In the genomic region with DNA sequence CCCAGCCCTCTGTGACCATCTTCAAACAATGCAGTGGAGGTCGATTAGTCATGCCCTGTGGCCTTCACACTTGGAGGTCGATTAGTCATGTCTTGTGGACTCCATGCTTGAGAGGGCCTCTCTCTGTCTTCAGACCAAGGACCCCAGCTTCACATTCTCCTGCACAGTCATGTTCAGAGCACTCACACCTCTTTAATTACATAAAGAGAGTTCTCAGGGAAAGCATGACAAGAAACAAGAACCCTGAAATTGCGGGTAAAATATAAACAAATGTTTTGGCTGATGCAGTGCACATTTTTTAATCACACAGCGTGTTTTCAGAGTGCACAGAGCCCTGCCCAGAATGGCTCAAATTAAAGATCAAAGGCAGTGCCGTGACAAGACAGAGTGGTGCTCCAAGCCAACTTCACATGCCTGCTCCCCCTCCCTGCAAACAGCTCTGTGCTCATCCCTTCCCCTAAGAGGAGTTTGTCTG, we compare ENCODE assay signal across 8 mouse cellular contexts.
DNase-seq lines count a peak whose midpoint lies in the region; ATAC-seq and TF ChIP-seq lines count a peak whose summit lies in the region.

No protein-coding gene starts in this region.

- no peak overlapping the region for H3K4me3 ChIP-seq in liver, adult 2 months (ENCODE audit: insufficient read depth, low read depth, low read length)
- H3K4me3 ChIP-seq in liver, postnatal 0 days (ENCODE audit: low read depth, low read length) = no peak overlapping the region
- H3K4me3 ChIP-seq in kidney, embryonic 16.5 days (ENCODE audit: low read length) = no peak overlapping the region

- no peak overlapping the region for H3K27ac ChIP-seq in liver, adult 2 months (replicated peaks; ENCODE audit: insufficient read depth, low read depth, low read length)
- no peak overlapping the region for H3K27ac ChIP-seq in liver, postnatal 0 days (ENCODE audit: low read depth)
- peak overlapping the region; percentile 75 for H3K27ac ChIP-seq in kidney, embryonic 16.5 days (ENCODE audit: low read length)

- TF ChIP-seq EP300 in liver, postnatal 0 days (IDR thresholded peaks at IDR 0.05; ENCODE audit: low read depth) = no peak

- no peak for ATAC-seq in liver, postnatal 0 days
- peak; percentile 84 for ATAC-seq in kidney, embryonic 16.5 days (ENCODE audit: low FRiP score, low TSS enrichment)

- TF ChIP-seq CTCF in liver, adult 2 months (IDR thresholded peaks at IDR 0.05; ENCODE audit: low read depth, low read length) = no peak
- TF ChIP-seq CTCF in liver, postnatal 0 days (IDR thresholded peaks at IDR 0.05; ENCODE audit: low read depth) = no peak

- no peaks in the 10 kb centered on the region for H3K27me3 ChIP-seq in liver, adult 2 months (ENCODE audit: control insufficient read depth, insufficient read depth, low read length)
- H3K27me3 ChIP-seq in liver, postnatal 0 days (ENCODE audit: insufficient read depth, low read length) = no peaks in the 10 kb centered on the region
- H3K27me3 ChIP-seq in kidney, embryonic 16.5 days (ENCODE audit: insufficient read depth, low read length) = no peaks in the 10 kb centered on the region

- H3K9ac ChIP-seq in liver, adult 2 months (ENCODE audit: low read depth, low read length) = no peak overlapping the region
- H3K9ac ChIP-seq in liver, postnatal 0 days (replicated peaks) = no peak overlapping the region
- no peak overlapping the region for H3K9ac ChIP-seq in kidney, embryonic 16.5 days (replicated peaks; ENCODE audit: low read length)

- H3K4me1 ChIP-seq in liver, adult 2 months (ENCODE audit: control insufficient read depth, insufficient read depth, low read length) = no peaks in the 10 kb centered on the region
- no peaks in the 10 kb centered on the region for H3K4me1 ChIP-seq in liver, postnatal 0 days (ENCODE audit: insufficient read depth)
- peaks cover 16% of the 10 kb centered on the region for H3K4me1 ChIP-seq in kidney, embryonic 16.5 days (ENCODE audit: insufficient read depth, low read length)

- TF ChIP-seq POLR2A in liver, adult 2 months (IDR thresholded peaks at IDR 0.05; ENCODE audit: extremely low read depth, insufficient read depth, low read length) = no peak

- no peaks in the 10 kb centered on the region for H3K79me2 ChIP-seq in liver, adult 2 months (ENCODE audit: control insufficient read depth, insufficient read depth, low read length)

- H3K36me3 ChIP-seq in liver, adult 2 months (ENCODE audit: control insufficient read depth, insufficient read depth, low read length) = no peaks in the 10 kb centered on the region
- H3K36me3 ChIP-seq in liver, postnatal 0 days (replicated peaks; ENCODE audit: insufficient read depth, low read length) = no peaks in the 10 kb centered on the region
- no peaks in the 10 kb centered on the region for H3K36me3 ChIP-seq in kidney, embryonic 16.5 days (ENCODE audit: insufficient read depth, low read length)

- H3K4me2 ChIP-seq in liver, postnatal 0 days (ENCODE audit: low read depth, low read length) = no peak overlapping the region
- H3K4me2 ChIP-seq in kidney, embryonic 16.5 days (replicated peaks; ENCODE audit: low read depth, low read length) = 0 out of 2 replicates have a peak overlapping the region, but pooled peaks have one; percentile 17

- H3K9me3 ChIP-seq in liver, postnatal 0 days (ENCODE audit: low read length) = no peaks in the 10 kb centered on the region
- no peaks in the 10 kb centered on the region for H3K9me3 ChIP-seq in kidney, embryonic 16.5 days (ENCODE audit: low read length)

- DNase-seq in liver, adult 2 months (ENCODE audit: extremely low read depth, low read depth, low spot score) = peak; percentile 3
- no peak for DNase-seq in liver, postnatal 0 days
- DNase-seq in embryo, embryonic 10.5 days (ENCODE audit: low spot score) = peak; percentile 85
- peak; percentile 35 for DNase-seq in retina, embryonic 14.5 days (ENCODE audit: low spot score)
- no peak for DNase-seq in right cerebral cortex, postnatal 10 days (ENCODE audit: low spot score in 2 of 2)
- no peak for DNase-seq in urinary bladder, postnatal 10 days (ENCODE audit: low spot score)
- no peak for DNase-seq in testis, postnatal 14 days (ENCODE audit: low spot score)

- 42% methylated on average over 5 of the region's 5 CpGs for WGBS in liver, adult 2 months
- WGBS in liver, postnatal 0 days (ENCODE audit: insufficient replicate concordance) = 39% methylated on average over 5 of the region's 5 CpGs
- 6% methylated on average over 5 of the region's 5 CpGs for WGBS in kidney, embryonic 16.5 days

Comparison
In these comparisons a context has a peak if more than half of its experiments do, and no peak if none do; other contexts are left out.
1. DNase-seq: peak in liver, adult 2 months (single experiment), embryo, embryonic 10.5 days (single experiment) and retina, embryonic 14.5 days (single experiment); none in liver, postnatal 0 days (single experiment), right cerebral cortex, postnatal 10 days (0 of 2), urinary bladder, postnatal 10 days (single experiment) and testis, postnatal 14 days (single experiment).